Mouse (Mus musculus): ENCODE results near the gene Spo11.

Spo11 gene

GRCm38 (mm10) chr2:173010220-173010717 is 32.8 kb downstream of the Spo11 start:
- no peak for DNase-seq (ENCODE audit: low spot score)

DNA sequence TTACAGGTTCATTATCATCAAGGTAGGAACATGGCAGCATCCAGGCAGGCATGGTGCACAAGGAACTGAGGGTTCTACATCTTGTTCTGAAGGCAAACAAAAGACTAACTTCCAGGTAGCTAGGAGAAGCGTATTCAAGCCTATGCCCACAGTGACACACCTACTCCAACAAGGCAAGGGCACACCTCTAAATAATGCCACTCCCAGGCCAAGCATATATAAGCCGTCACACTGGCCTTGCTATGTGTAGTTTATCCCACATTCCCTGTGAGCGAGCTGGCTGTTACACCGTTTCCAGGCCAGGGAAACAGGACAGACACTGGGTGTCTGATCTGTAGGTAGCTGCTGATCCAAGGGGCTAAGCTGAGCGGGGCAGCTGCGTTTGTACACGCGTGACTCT is 33.9 kb downstream of the Spo11 start:
- no peak for DNase-seq (ENCODE audit: low spot score)

DNA sequence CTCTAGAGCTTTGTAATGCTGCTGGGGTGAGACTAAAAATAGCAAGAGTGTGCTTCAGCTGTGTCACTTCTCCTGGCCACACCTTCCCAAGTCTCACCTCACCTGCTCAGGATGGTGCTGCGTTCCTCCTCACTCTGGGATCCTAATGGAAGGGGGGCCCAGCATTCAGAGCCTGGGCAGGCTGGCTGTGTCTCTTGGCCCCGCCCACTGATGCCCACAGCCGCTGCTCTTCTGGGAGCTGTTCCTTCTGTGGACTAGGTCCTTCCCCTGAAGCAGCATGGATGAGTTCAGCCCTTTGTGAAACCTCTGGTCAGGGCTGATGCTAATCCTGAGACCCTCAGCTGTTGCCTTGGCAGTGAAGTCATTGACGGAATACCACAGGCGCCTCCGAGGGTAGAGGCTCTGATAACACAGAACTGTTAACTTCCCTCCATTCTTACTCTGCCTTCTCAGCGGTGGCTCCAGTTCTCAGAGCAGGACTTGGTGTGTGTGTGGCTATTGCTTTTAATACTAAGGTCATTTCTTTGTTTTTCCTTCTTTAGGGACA is 37.3 kb downstream of the Spo11 start:
- DNase-seq (ENCODE audit: low spot score), result peak; percentile 30

GRCm38 (mm10) chr2:173017940-173018339 is 40.4 kb downstream of the Spo11 start:
- DNase-seq (ENCODE audit: low spot score), result peak; percentile 30

GRCm38 (mm10) chr2:173018618-173019017 is 41.1 kb downstream of the Spo11 start:
- no peak for DNase-seq (ENCODE audit: low spot score)

- no peak for DNase-seq (ENCODE audit: low spot score)
These were observed 41.8 kb downstream of the Spo11 start for GRCm38 (mm10) chr2:173019322-173019721.

GRCm38 (mm10) chr2:173019790-173020189 is 42.3 kb downstream of the Spo11 start:
- peak; percentile 68 for DNase-seq (ENCODE audit: low spot score)

- no peak for DNase-seq (ENCODE audit: low spot score)
These were observed 42.9 kb downstream of the Spo11 start, which contains the start of gene Rbm38 for GRCm38 (mm10) chr2:173020430-173020829. Rbm38 (plus strand) TSS chr2:173020498.

- DNase-seq (ENCODE audit: low spot score), result peak; percentile 86
These were observed 44.1 kb downstream of the Spo11 start for GRCm38 (mm10) chr2:173021633-173022055.

GRCm38 (mm10) chr2:173022056-173022681 is 44.7 kb downstream of the Spo11 start:
- peak; percentile 25 for DNase-seq (ENCODE audit: low spot score)

- no peak for DNase-seq (ENCODE audit: low spot score)
These were observed 45.3 kb downstream of the Spo11 start for GRCm38 (mm10) chr2:173022813-173023212.

GRCm38 (mm10) chr2:173023371-173023851 is 45.9 kb downstream of the Spo11 start:
- no peak for DNase-seq (ENCODE audit: low spot score)

DNA sequence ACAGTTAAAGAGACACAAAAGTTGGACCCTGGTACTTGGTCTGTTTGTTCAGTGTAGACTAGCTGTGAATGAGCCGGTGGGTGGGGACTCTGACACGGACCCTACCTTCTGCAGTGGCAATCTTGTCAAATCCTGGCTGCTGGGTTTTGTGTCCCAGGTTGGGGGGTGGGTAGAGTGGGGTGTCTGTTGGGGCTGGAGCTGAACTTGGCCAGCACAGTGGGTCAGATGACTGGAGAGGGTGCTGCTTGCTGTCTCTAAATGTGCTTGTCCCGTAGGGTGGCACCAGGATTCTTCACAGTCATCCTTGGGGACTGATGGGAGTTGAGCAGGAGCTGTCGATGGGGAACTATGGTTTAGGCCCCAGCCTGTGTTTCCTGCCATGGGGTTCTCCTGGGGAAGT is 46.5 kb downstream of the Spo11 start:
- no peak for DNase-seq (ENCODE audit: low spot score)

DNA sequence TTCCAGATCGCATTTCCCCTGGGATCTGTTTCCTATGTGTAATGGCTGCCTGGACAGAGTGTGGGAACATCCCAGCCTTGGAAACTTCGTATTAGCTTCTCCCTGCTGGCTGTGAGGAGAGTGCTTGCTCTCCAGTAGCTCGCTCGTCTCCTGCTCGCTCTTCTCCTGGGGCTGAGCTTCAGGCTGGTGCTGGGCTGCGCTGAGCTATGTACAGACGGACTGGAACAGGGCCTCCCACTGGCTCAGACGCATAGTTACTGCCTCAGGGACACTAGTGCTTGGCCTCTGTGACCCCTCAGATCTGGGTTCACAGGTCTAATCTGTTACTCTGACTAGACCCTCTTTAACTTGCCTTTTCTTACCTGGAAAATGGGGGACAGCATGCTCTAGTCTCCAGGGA is 46.9 kb downstream of the Spo11 start:
- DNase-seq (ENCODE audit: low spot score), result no peak

- no peak for DNase-seq (ENCODE audit: low spot score)
These were observed 47.4 kb downstream of the Spo11 start for GRCm38 (mm10) chr2:173024938-173025337.

DNA sequence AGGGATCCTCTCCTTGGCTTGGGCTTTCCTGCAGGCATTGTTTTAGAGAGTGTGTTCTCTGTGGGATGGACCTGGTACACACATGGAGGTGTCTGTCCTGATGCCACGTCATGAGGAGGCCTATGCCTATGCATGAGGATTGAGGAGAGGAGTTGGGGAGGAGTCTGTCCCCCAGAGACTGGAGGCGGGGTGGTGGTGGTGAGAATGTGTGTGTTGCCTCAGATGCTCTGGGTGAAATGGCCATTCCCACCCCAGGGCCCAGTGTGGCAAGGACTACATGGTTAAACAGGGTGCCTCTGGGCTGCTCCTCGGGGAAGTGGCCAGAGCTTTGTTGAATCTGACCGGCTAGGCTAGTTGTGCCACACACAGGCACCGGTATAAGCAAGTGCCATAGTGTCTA is 48.8 kb downstream of the Spo11 start:
- DNase-seq (ENCODE audit: low spot score), result no peak

DNA sequence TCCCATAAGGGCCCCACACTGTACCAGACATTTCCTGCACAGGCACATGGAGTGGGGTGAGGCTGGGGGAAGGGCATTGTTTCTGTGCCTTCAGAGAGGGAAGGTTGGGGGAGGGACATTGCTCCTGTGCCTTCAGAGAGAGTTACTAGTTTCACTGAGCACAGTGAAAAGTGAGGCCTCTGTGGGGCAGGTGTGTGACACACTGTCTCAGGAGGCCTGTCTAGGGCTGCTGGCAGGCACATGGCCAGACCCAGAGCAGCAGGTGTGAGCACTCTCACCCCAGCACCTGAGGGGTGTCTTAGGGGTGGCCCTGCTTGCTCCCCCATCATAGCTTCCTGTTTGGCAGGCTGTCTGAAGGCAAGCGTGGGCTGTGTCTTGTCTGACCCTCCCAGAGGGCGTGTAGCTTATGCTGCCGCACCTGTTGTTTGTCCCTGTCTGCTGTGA is 49.2 kb downstream of the Spo11 start:
- DNase-seq (ENCODE audit: low spot score), result no peak

DNA sequence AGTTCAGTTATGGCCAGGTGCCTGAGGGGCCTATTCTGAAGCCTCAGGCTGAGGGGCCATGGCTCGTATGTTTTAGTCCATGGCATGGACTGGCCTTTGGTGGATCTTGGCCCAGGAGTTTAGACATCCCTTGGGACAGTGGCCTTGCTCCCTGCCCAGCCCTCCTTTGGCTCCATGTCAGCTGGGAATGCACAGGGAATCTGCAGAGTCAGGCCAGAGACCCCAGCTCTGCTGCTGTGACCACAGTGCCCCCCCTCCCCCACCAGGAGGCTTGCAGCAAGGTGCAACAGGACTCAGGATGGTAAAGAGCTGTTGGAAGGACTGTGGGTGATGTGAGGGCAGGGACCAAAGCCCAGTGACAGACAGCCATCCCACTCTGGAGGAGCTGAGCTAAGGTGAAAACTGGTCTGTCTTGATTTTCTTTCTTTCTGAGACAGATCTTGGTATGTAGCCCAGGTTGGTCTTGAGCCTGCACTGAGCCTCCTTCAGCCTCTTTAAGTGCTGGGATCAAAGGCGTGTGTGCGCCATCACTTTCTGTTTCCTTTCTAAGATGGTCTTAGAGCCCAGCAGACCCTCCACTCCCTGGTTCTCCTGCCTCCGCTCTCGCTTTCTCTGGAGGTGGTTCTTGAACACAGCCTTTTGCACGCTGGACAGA is 49.8 kb downstream of the Spo11 start:
- DNase-seq (ENCODE audit: low spot score), result no peak

DNA sequence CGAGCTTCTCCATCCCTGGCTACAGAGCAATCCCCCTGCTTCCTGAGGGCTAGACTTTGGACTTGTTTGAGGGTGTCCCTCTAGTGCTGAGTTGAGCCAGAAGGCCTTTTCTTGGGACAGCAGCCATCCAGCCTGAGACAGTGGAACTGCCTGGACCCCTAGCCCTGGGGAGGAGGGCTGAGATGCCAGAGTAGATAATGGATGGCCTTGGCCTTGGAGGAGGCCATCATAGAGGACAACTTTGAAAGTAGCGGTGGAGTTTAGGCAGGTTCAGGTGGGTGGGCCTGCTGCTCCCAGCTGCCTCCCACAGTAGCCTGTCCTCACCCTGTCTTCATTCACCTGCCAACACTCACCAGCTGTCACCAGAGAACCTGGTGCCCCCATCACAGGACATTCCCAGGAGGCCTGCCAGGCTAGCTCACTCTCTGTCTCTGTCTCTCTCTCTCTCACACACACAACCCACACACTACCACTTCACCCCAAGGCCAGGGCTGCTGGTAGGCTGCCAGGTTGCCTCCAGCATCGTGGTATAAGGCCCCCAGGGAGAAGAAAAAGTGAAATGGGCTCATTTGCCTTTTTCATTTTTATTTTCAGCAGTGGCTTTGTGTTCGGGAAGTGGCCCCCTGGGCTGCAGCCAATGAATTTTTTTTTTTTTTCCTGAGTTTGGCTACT is 50.5 kb downstream of the Spo11 start:
- DNase-seq (ENCODE audit: low spot score), result peak; percentile 70

GRCm38 (mm10) chr2:173028508-173029031 is 51.1 kb downstream of the Spo11 start:
- no peak for DNase-seq (ENCODE audit: low spot score)

GRCm38 (mm10) chr2:173030591-173031338 is 53.3 kb downstream of the Spo11 start:
- no peak for DNase-seq (ENCODE audit: low spot score)

DNA sequence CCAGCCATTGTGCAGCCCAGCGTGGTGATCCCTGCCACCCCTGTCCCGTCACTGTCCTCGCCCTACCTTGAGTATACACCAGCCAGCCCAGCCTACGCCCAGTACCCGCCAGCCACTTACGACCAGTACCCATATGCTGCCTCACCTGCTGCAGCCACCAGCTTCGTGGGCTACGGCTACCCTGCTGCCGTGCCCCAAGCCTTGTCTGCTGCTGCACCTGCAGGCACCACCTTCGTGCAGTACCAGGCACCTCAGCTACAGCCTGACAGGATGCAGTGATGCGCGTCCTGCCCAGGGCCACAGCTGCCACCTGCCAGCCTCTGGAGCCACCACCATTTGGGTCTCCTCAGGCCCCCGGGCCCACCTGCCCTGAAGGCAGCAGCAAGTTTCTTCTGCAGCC is 56.0 kb downstream of the Spo11 start:
- DNase-seq (ENCODE audit: low spot score), result no peak
